Mouse (Mus musculus): ENCODE measurements around the gene Ahnak2. TPM values are rescaled to one million over a fixed set of nuclear protein-coding genes. Genes with fewer than 3 reads are reported as not detected.
"Not testable (repeated sequence)": the region's sequence is repeated elsewhere in the genome, so short reads cannot be mapped to it uniquely, and the experiment has no call there.

Gene Ahnak2
- polyA plus RNA-seq, 1 experiment = 25.8 TPM

DNA sequence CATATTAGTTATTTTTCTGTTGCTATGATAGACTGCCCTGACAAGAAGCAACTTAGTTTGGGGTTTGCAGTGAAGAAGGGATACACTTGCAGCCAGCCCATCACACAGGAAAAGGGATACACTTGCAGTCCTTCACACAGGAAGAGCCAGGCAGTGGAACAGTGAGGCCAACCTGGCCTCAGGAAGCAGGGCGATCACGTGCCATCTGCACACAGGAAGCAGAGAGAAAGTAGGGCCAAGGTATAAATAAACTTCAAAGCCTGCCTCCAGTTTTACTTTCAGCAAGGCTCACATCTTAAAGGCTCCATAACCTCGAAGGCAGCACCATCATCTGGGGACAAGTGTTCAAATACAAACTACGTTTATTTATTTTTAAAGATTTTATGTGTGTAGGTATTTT is 20.8 kb upstream of the Ahnak2 start:
- Histone ChIP-seq H3K27ac (ENCODE audit: insufficient read depth, low read length) (peak overlapping the region; percentile 71), H3K4me3 (ENCODE audit: low read depth, low read length) (no peak overlapping the region), H3K27me3 (ENCODE audit: control insufficient read depth, insufficient read depth, low read length, poor library complexity, severe bottlenecking) (no peaks in the 10 kb centered on the region), H3K4me1 (ENCODE audit: control insufficient read depth, insufficient read depth, low read length) (peaks cover 8% of the 10 kb centered on the region), H3K9me3 (replicated peaks; ENCODE audit: control insufficient read depth, insufficient read depth, low read length, poor library complexity, severe bottlenecking) (no peaks in the 10 kb centered on the region), H3K36me3 (ENCODE audit: control insufficient read depth, insufficient read depth, low read length, poor library complexity, severe bottlenecking) (peaks cover 64% of the 10 kb centered on the region), H3K9ac (ENCODE audit: low read depth, poor library complexity, severe bottlenecking) (peak overlapping the region; percentile 40; the same call in 1 of the 2 replicates)
- no peak for TF ChIP-seq POLR2A (IDR thresholded peaks at IDR 0.05; ENCODE audit: insufficient read depth, low read length)
- TF ChIP-seq EP300 (IDR thresholded peaks at IDR 0.05; ENCODE audit: insufficient read depth, low read depth, low read length) = no peak
- TF ChIP-seq CTCF (IDR thresholded peaks at IDR 0.05; ENCODE audit: low read depth, low read length) = no peak

DNA sequence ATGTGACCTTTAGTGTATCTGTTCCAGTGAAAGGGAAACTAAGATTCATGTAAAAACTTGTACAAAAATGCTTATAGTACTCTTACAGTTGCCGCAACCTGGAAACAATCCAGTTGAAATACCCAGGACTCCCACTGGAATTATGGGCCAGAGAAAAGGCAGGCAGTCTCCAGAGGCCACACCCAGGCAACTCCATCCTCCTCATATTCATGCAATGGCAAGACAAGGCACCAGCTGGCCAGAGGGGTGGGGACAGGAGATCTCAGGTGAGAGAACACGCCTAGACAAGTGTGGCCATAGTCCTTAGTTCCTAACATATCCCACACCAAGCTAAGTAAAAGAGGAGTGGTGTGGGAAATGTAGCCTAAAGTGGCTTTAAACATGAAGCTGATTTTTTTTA is 20.2 kb upstream of the Ahnak2 start:
- peaks cover 5% of the 10 kb centered on the region for H3K4me1 ChIP-seq (ENCODE audit: control insufficient read depth, insufficient read depth, low read length)
- no peak overlapping the region for H3K9ac ChIP-seq (ENCODE audit: low read depth, poor library complexity, severe bottlenecking)
- no peak overlapping the region for H3K4me3 ChIP-seq (ENCODE audit: low read depth, low read length)
- H3K27me3 ChIP-seq (ENCODE audit: control insufficient read depth, insufficient read depth, low read length, poor library complexity, severe bottlenecking) = no peaks in the 10 kb centered on the region
- peaks cover 59% of the 10 kb centered on the region for H3K36me3 ChIP-seq (ENCODE audit: control insufficient read depth, insufficient read depth, low read length, poor library complexity, severe bottlenecking)
- TF ChIP-seq CTCF (IDR thresholded peaks at IDR 0.05; ENCODE audit: low read depth, low read length) (no peak), EP300 (IDR thresholded peaks at IDR 0.05; ENCODE audit: insufficient read depth, low read depth, low read length) (peak; percentile 63; the same call in 1 of the 2 replicates)
- peak overlapping the region; percentile 30; the same call in 1 of the 2 replicates for H3K27ac ChIP-seq (ENCODE audit: insufficient read depth, low read length)
- no peaks in the 10 kb centered on the region for H3K9me3 ChIP-seq (replicated peaks; ENCODE audit: control insufficient read depth, insufficient read depth, low read length, poor library complexity, severe bottlenecking)

DNA sequence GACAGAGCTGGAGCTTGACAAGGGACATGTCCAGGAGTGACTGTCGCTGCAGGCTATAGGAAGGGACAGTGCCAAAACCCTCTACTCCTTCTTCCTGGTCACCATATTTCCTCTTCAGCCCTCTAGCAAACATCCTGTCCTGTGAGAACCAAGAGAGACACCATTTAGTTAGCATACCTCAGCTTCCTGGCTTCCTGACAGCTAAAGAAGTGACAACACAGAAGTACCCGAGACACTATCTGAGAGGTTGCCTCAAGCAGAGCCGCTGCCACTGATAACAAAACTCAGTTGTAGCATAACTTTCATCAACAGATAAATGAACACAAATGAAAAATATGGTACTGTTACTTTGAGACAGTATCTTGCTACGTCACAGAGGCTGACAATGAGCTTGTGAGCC is 19.5 kb upstream of the Ahnak2 start:
- TF ChIP-seq EP300 (IDR thresholded peaks at IDR 0.05; ENCODE audit: insufficient read depth, low read depth, low read length) = no peak
- no peak for TF ChIP-seq CTCF (IDR thresholded peaks at IDR 0.05; ENCODE audit: low read depth, low read length)
- TF ChIP-seq POLR2A (IDR thresholded peaks at IDR 0.05; ENCODE audit: insufficient read depth, low read length) = no peak
- Histone ChIP-seq H3K9me3 (replicated peaks; ENCODE audit: control insufficient read depth, insufficient read depth, low read length, poor library complexity, severe bottlenecking) (no peaks in the 10 kb centered on the region), H3K27me3 (ENCODE audit: control insufficient read depth, insufficient read depth, low read length, poor library complexity, severe bottlenecking) (no peaks in the 10 kb centered on the region), H3K4me3 (ENCODE audit: low read depth, low read length) (no peak overlapping the region), H3K9ac (ENCODE audit: low read depth, poor library complexity, severe bottlenecking) (no peak overlapping the region), H3K4me1 (ENCODE audit: control insufficient read depth, insufficient read depth, low read length) (peaks cover 5% of the 10 kb centered on the region), H3K27ac (ENCODE audit: insufficient read depth, low read length) (no peak overlapping the region), H3K36me3 (ENCODE audit: control insufficient read depth, insufficient read depth, low read length, poor library complexity, severe bottlenecking) (peaks cover 52% of the 10 kb centered on the region)

DNA sequence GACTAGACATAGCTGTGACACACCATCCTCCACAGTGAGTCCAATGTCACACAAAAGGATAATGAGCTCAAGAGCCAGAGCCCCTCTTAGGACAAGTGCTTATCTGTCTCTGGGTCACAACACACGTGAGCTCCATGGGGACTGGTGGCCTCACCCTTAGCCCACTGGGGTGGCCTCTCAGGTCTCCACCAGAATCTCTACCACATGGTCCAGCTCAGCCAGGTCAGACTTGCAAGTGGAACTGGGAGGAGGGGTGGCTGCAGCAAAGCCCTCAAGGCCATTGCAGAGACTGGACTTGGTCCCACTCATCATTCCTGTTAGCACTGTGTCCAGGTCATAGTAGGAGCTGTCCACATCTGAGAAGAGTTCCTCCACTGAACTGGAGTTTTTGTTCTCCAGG is 18.8 kb upstream of the Ahnak2 start:
- Histone ChIP-seq H3K27ac (ENCODE audit: insufficient read depth, low read length) (no peak overlapping the region), H3K4me1 (ENCODE audit: control insufficient read depth, insufficient read depth, low read length) (peaks cover 5% of the 10 kb centered on the region), H3K36me3 (ENCODE audit: control insufficient read depth, insufficient read depth, low read length, poor library complexity, severe bottlenecking) (peaks cover 46% of the 10 kb centered on the region), H3K27me3 (ENCODE audit: control insufficient read depth, insufficient read depth, low read length, poor library complexity, severe bottlenecking) (no peaks in the 10 kb centered on the region), H3K4me3 (ENCODE audit: low read depth, low read length) (no peak overlapping the region), H3K9me3 (replicated peaks; ENCODE audit: control insufficient read depth, insufficient read depth, low read length, poor library complexity, severe bottlenecking) (no peaks in the 10 kb centered on the region), H3K9ac (ENCODE audit: low read depth, poor library complexity, severe bottlenecking) (no peak overlapping the region)
- TF ChIP-seq EP300 (IDR thresholded peaks at IDR 0.05; ENCODE audit: insufficient read depth, low read depth, low read length) (no peak), CTCF (IDR thresholded peaks at IDR 0.05; ENCODE audit: low read depth, low read length) (no peak), POLR2A (IDR thresholded peaks at IDR 0.05; ENCODE audit: insufficient read depth, low read length) (no peak)

DNA sequence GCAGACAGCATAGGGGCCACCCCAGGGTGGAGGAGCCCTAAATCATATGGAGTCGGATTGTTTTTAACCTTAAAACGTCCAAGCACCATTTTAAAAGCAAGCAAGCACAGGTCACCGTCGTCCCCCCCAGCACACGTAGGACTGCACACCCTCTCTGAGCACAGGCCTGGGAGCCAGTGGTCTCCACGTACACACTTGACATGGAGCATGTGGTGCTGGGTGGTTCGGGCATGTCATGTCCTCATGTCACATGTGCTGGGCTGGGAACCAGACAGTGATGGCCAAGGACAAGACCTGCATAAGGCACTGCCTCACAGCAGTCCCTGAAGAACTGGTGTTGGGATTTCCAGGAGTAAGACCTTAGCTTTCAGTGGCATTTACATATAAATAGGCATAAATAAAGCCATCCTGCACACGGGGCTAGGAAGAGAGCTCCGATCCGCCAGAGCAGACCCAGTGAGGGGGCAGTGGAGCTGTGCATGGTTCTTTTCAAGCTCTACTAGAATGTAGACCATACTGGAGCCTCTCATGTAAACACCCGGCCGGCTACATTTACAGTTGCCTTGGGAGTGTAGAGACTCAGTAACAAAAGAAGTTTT is 18.0 kb upstream of the Ahnak2 start:
- Histone ChIP-seq H3K36me3 (ENCODE audit: control insufficient read depth, insufficient read depth, low read length, poor library complexity, severe bottlenecking) (peaks cover 39% of the 10 kb centered on the region), H3K9ac (ENCODE audit: low read depth, poor library complexity, severe bottlenecking) (no peak overlapping the region), H3K4me3 (ENCODE audit: low read depth, low read length) (no peak overlapping the region), H3K27ac (ENCODE audit: insufficient read depth, low read length) (no peak overlapping the region), H3K27me3 (ENCODE audit: control insufficient read depth, insufficient read depth, low read length, poor library complexity, severe bottlenecking) (no peaks in the 10 kb centered on the region), H3K4me1 (ENCODE audit: control insufficient read depth, insufficient read depth, low read length) (peaks cover 5% of the 10 kb centered on the region), H3K9me3 (replicated peaks; ENCODE audit: control insufficient read depth, insufficient read depth, low read length, poor library complexity, severe bottlenecking) (no peaks in the 10 kb centered on the region)
- TF ChIP-seq CTCF (IDR thresholded peaks at IDR 0.05; ENCODE audit: low read depth, low read length) (no peak), POLR2A (IDR thresholded peaks at IDR 0.05; ENCODE audit: insufficient read depth, low read length) (no peak), EP300 (IDR thresholded peaks at IDR 0.05; ENCODE audit: insufficient read depth, low read depth, low read length) (peak; percentile 49; the same call in 1 of the 2 replicates)

DNA sequence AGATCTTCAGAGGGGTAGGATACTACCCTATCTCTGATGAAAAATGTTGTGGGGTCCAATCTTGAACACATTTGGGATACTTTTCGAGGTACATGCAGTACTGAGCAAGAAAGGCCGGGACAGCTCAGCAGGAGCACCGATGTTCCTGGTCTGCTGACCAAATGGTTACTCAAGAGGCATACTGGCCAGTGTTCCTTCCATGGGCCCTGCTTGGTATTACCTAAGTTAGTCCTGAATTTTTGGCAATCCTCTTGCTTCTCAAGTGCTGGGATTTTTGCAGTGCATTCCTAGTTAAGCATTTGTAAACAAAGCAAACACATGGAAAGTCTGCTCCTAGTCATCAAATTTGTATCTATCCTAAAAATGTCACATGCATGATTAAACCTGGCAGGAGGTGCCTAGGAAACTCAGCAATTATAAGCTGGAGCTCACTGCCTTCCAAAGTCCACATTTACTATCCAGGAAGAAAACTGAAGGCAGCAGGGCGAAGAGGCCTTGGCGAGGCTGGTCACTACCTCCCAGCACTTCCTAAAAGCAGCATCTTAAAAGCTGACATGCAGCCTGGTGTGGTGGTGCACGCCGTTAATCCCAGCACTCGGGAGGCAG is 16.7 kb upstream of the Ahnak2 start:
- Histone ChIP-seq H3K4me1 (ENCODE audit: control insufficient read depth, insufficient read depth, low read length) (peaks cover 5% of the 10 kb centered on the region), H3K36me3 (ENCODE audit: control insufficient read depth, insufficient read depth, low read length, poor library complexity, severe bottlenecking) (peaks cover 34% of the 10 kb centered on the region), H3K27me3 (ENCODE audit: control insufficient read depth, insufficient read depth, low read length, poor library complexity, severe bottlenecking) (no peaks in the 10 kb centered on the region), H3K9ac (ENCODE audit: low read depth, poor library complexity, severe bottlenecking) (no peak overlapping the region), H3K4me3 (ENCODE audit: low read depth, low read length) (no peak overlapping the region), H3K9me3 (replicated peaks; ENCODE audit: control insufficient read depth, insufficient read depth, low read length, poor library complexity, severe bottlenecking) (no peaks in the 10 kb centered on the region), H3K27ac (ENCODE audit: insufficient read depth, low read length) (no peak overlapping the region)
- TF ChIP-seq POLR2A (IDR thresholded peaks at IDR 0.05; ENCODE audit: insufficient read depth, low read length) (no peak), EP300 (IDR thresholded peaks at IDR 0.05; ENCODE audit: insufficient read depth, low read depth, low read length) (no peak), CTCF (IDR thresholded peaks at IDR 0.05; ENCODE audit: low read depth, low read length) (no peak)

DNA sequence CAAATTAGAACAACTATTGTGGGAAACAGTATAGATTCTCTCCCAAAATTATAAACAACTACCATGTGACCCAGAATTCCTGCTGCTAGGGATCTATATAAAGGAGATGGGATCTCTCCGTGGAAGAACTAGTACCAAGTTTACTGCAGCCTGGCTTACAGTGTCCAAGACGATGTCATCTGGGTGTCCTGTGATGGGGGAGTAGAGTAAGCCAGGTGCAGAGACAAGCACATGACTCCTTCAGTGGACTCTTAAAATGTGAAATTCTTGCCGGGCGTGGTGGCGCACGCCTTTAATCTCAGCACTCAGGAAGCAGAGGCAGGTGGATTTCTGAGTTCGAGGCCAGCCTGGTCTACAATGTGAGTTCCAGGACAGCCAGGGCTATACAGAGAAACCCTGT is 14.4 kb upstream of the Ahnak2 start:
- not testable (repeated sequence) for H3K9ac ChIP-seq (ENCODE audit: low read depth, poor library complexity, severe bottlenecking); H3K27me3 ChIP-seq (ENCODE audit: control insufficient read depth, insufficient read depth, low read length, poor library complexity, severe bottlenecking); H3K4me1 ChIP-seq (ENCODE audit: control insufficient read depth, insufficient read depth, low read length); H3K4me3 ChIP-seq (ENCODE audit: low read depth, low read length); H3K27ac ChIP-seq (ENCODE audit: insufficient read depth, low read length); H3K9me3 ChIP-seq (replicated peaks; ENCODE audit: control insufficient read depth, insufficient read depth, low read length, poor library complexity, severe bottlenecking)
- peaks cover 26% of the 10 kb centered on the region for H3K36me3 ChIP-seq (ENCODE audit: control insufficient read depth, insufficient read depth, low read length, poor library complexity, severe bottlenecking)
